Mouse (Mus musculus) heart, embryonic 15.5 days (tissue): ENCODE results near the gene Akap7. TPM values are rescaled to one million over a fixed set of nuclear protein-coding genes. Genes with fewer than 3 reads are reported as not detected.
A peak's percentile ranks its signal among the peaks of the same experiment; 100 is the strongest.

Source experiments
- ATAC-seq: fragments of 200-750 bp; cut with Nextera tagmentation; replicated peaks from 2 replicates; pipeline ENCODE4 v1.8.0; 2017; ENCODE audit warnings: low read depth, moderate TSS enrichment; ENCODE audit not compliant: insufficient number of reproducible peaks, insufficient read depth, low FRiP score
- H3K27ac ChIP-seq: fragments of 300-500 bp; sonication (generic); 2 replicates; pipeline ENCODE4 v1.5.1; 2015; ENCODE audit warnings: mild to moderate bottlenecking, inconsistent platforms
- H3K27me3 ChIP-seq: fragments of 300-500 bp; sonication (generic); 2 replicates; pipeline ENCODE4 v1.6.1; 2015; ENCODE audit warnings: inconsistent platforms
- H3K36me3 ChIP-seq: fragments of 300-500 bp; sonication (generic); 2 replicates; pipeline ENCODE4 v1.6.1; 2015; ENCODE audit warnings: mild to moderate bottlenecking, inconsistent platforms
- H3K4me1 ChIP-seq: fragments of 300-500 bp; sonication (generic); replicated peaks from 2 replicates; pipeline ENCODE4 v1.6.1; 2015; ENCODE audit warnings: inconsistent platforms
- H3K4me2 ChIP-seq: fragments of 300-500 bp; sonication (generic); 2 replicates; pipeline ENCODE4 v1.6.1; 2015; ENCODE audit warnings: inconsistent platforms, mild to moderate bottlenecking, moderate library complexity
- H3K4me3 ChIP-seq: fragments of 300-500 bp; sonication (generic); 2 replicates; pipeline ENCODE4 v1.5.1; 2015; ENCODE audit warnings: mild to moderate bottlenecking, inconsistent platforms
- H3K9ac ChIP-seq: fragments of 300-500 bp; sonication (generic); 2 replicates; pipeline ENCODE4 v1.6.1; 2015; ENCODE audit warnings: mild to moderate bottlenecking, inconsistent platforms
- H3K9me3 ChIP-seq: fragments of 300-500 bp; sonication (generic); replicated peaks from 2 replicates; pipeline ENCODE4 v1.6.1; 2016; ENCODE audit warnings: inconsistent platforms
- WGBS: fragments of 180-500 bp; shearing (Covaris S2); methylation state at CpG from one replicate; pipeline ENCODE4 v1.1.7; 2015; ENCODE audit warnings: mixed read lengths; 5-methylcytosine and 5-hydroxymethylcytosine counted together
- polyA plus RNA-seq: library from polyadenylated mRNA; unstranded; fragments of >200 nt; fragmentation: Nextera tagmentation; extraction: Ambion mirVana; gene quantifications from 2 replicates; pipeline ENCODE4 v1.2.1, GENCODE M21; 2015

Akap7 gene
- polyA plus RNA-seq, 1 experiment from 2014 or later, result 29.9 TPM

- no peak overlapping the region for H3K4me3 ChIP-seq
- WGBS, result 73% methylated on average over 6 of the region's 6 CpGs
- no peak for ATAC-seq
- no peaks in the 10 kb centered on the region for H3K36me3 ChIP-seq
- H3K27ac ChIP-seq, result no peak overlapping the region
- H3K4me2 ChIP-seq, result no peak overlapping the region
- H3K9ac ChIP-seq, result no peak overlapping the region
- no peaks in the 10 kb centered on the region for H3K4me1 ChIP-seq
- H3K9me3 ChIP-seq, result no peaks in the 10 kb centered on the region
- no peaks in the 10 kb centered on the region for H3K27me3 ChIP-seq
These were observed 153.4 kb downstream of the Akap7 start for GRCm38 (mm10) chr10:25154225-25154624.

- no peak overlapping the region for H3K9ac ChIP-seq
- no peaks in the 10 kb centered on the region for H3K27me3 ChIP-seq
- H3K4me3 ChIP-seq, result no peak overlapping the region
- no peaks in the 10 kb centered on the region for H3K9me3 ChIP-seq
- H3K36me3 ChIP-seq, result no peaks in the 10 kb centered on the region
- no peak overlapping the region for H3K27ac ChIP-seq
- no peak overlapping the region for H3K4me2 ChIP-seq
- no peaks in the 10 kb centered on the region for H3K4me1 ChIP-seq
- no peak for ATAC-seq
- WGBS, result 87% methylated on average over 7 of the region's 7 CpGs
These were observed 156.4 kb downstream of the Akap7 start for GRCm38 (mm10) chr10:25151172-25151800.

GRCm38 (mm10) chr10:25145851-25146250 lies 161.8 kb downstream of the Akap7 start:
- H3K36me3 ChIP-seq, result no peaks in the 10 kb centered on the region
- H3K27me3 ChIP-seq, result no peaks in the 10 kb centered on the region
- H3K4me3 ChIP-seq, result 0 out of 2 replicates have a peak overlapping the region, but pooled peaks have one; percentile 0
- ATAC-seq, result no peak
- H3K4me2 ChIP-seq, result peak overlapping the region; percentile 26
- H3K4me1 ChIP-seq, result peaks cover 8% of the 10 kb centered on the region; the same call in 1 of the 2 replicates
- no peak overlapping the region for H3K27ac ChIP-seq
- H3K9me3 ChIP-seq, result no peaks in the 10 kb centered on the region
- no peak overlapping the region for H3K9ac ChIP-seq
- 72% methylated on average over 12 of the region's 12 CpGs for WGBS

- Histone ChIP-seq H3K9me3 (no peaks in the 10 kb centered on the region), H3K9ac (no peak overlapping the region), H3K4me3 (0 out of 2 replicates have a peak overlapping the region, but pooled peaks have one; percentile 0), H3K27ac (no peak overlapping the region), H3K4me1 (peaks cover 8% of the 10 kb centered on the region), H3K4me2 (peak overlapping the region; percentile 26), H3K27me3 (no peaks in the 10 kb centered on the region), H3K36me3 (no peaks in the 10 kb centered on the region)
- WGBS, result 51% methylated on average over 18 of the region's 18 CpGs
- no peak for ATAC-seq
These were observed 162.6 kb downstream of the Akap7 start for GRCm38 (mm10) chr10:25144787-25145761.

GRCm38 (mm10) chr10:25141781-25142180 lies 165.9 kb downstream of the Akap7 start:
- Histone ChIP-seq H3K9me3 (no peaks in the 10 kb centered on the region), H3K4me1 (peaks cover 8% of the 10 kb centered on the region), H3K27ac (no peak overlapping the region), H3K36me3 (no peaks in the 10 kb centered on the region), H3K9ac (no peak overlapping the region), H3K4me2 (no peak overlapping the region), H3K27me3 (no peaks in the 10 kb centered on the region), H3K4me3 (no peak overlapping the region)
- no peak for ATAC-seq
- WGBS, result 43% methylated on average over 1 of the region's 1 CpGs

- no peak overlapping the region for H3K27ac ChIP-seq
- ATAC-seq, result peak; percentile 86
- 31% methylated on average over 14 of the region's 14 CpGs for WGBS
These were observed 167.4 kb downstream of the Akap7 start for GRCm38 (mm10) chr10:25140155-25140755.

GRCm38 (mm10) chr10:25133581-25133980 lies 174.1 kb downstream of the Akap7 start:
- no peak overlapping the region for H3K4me2 ChIP-seq
- H3K9ac ChIP-seq, result no peak overlapping the region
- no peaks in the 10 kb centered on the region for H3K4me1 ChIP-seq
- no peak overlapping the region for H3K4me3 ChIP-seq
- H3K9me3 ChIP-seq, result no peaks in the 10 kb centered on the region
- ATAC-seq, result no peak
- no peaks in the 10 kb centered on the region for H3K36me3 ChIP-seq
- H3K27ac ChIP-seq, result no peak overlapping the region
- whole genome bisulfite sequencing, result 64% methylated on average over 1 of the region's 1 CpGs
- no peaks in the 10 kb centered on the region for H3K27me3 ChIP-seq

More at GRCm38 (mm10) chr10:25140155-25140755, 167.4 kb downstream of the Akap7 start:
- Histone ChIP-seq H3K4me2 (no peak overlapping the region), H3K27me3 (no peaks in the 10 kb centered on the region), H3K4me3 (no peak overlapping the region), H3K9ac (no peak overlapping the region), H3K4me1 (peaks cover 8% of the 10 kb centered on the region), H3K9me3 (no peaks in the 10 kb centered on the region), H3K36me3 (no peaks in the 10 kb centered on the region)

GRCm38 (mm10) chr10:25128455-25128863 lies 179.2 kb downstream of the Akap7 start:
- no peaks in the 10 kb centered on the region for H3K4me1 ChIP-seq
- H3K36me3 ChIP-seq, result no peaks in the 10 kb centered on the region
- H3K9ac ChIP-seq, result no peak overlapping the region
- H3K9me3 ChIP-seq, result no peaks in the 10 kb centered on the region
- no peak overlapping the region for H3K27ac ChIP-seq
- no peak for ATAC-seq
- no peak overlapping the region for H3K4me3 ChIP-seq
- no peaks in the 10 kb centered on the region for H3K27me3 ChIP-seq
- no peak overlapping the region for H3K4me2 ChIP-seq
- 66% methylated on average over 5 of the region's 5 CpGs for WGBS

GRCm38 (mm10) chr10:25126035-25126434 lies 181.6 kb downstream of the Akap7 start:
- no peak for ATAC-seq
- Histone ChIP-seq H3K4me2 (no peak overlapping the region), H3K27ac (no peak overlapping the region), H3K27me3 (no peaks in the 10 kb centered on the region), H3K36me3 (no peaks in the 10 kb centered on the region), H3K9me3 (no peaks in the 10 kb centered on the region), H3K9ac (no peak overlapping the region), H3K4me3 (no peak overlapping the region), H3K4me1 (no peaks in the 10 kb centered on the region)
- WGBS, result 51% methylated on average over 2 of the region's 2 CpGs

GRCm38 (mm10) chr10:25120871-25121554 lies 186.7 kb downstream of the Akap7 start:
- ATAC-seq, result no peak

More at GRCm38 (mm10) chr10:25120871-25121554, 186.7 kb downstream of the Akap7 start:
- H3K4me1 ChIP-seq, result peaks cover 5% of the 10 kb centered on the region
- no peaks in the 10 kb centered on the region for H3K9me3 ChIP-seq
- no peak overlapping the region for H3K9ac ChIP-seq
- no peak overlapping the region for H3K4me3 ChIP-seq
- no peaks in the 10 kb centered on the region for H3K27me3 ChIP-seq
- WGBS, result 80% methylated on average over 5 of the region's 5 CpGs
- H3K27ac ChIP-seq, result no peak overlapping the region
- H3K36me3 ChIP-seq, result no peaks in the 10 kb centered on the region
- H3K4me2 ChIP-seq, result no peak overlapping the region
